Mouse (Mus musculus): ENCODE data around the gene Minpp1.

DNA sequence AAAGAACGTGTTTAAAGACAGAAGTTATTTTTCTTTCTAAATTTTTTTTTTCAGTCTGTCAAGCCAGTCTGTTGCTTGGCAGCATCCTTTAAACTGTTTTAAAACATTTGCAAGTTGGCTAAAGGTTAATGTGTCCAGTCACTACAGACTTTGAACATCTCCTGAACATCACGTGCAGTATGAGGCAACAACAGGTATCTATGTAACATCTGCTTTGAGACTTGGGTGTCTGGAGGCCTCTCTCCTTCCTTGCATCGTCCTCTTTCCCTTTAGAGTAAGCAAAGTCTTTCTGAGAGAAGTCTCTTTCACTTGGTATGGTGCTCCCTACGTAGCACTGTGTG lies 8.9 kb upstream of the Minpp1 start:
- TF ChIP-seq POLR2A (IDR thresholded peaks at IDR 0.05; ENCODE audit: low read depth, low read length), result no peak
- no peak for TF ChIP-seq CTCF (conservative IDR thresholded peaks at IDR 0.05; ENCODE audit: insufficient read depth, insufficient read length, low read depth, low read length)
